Mouse (Mus musculus) layer of hippocampus, adult 9-10 months (tissue): ENCODE results near the gene Tha1.
"Not testable (repeated sequence)": the region's sequence is repeated elsewhere in the genome, so short reads cannot be mapped to it uniquely, and the experiment has no call there.

Experiments
- DNase-seq: peaks from one replicate; pipeline ENCODE4 v3.0.0; 2022; ENCODE audit warnings: low spot score

The Tha1 gene

GRCm38 (mm10) chr11:117848271-117848984 lies 24.9 kb downstream of the Tha1 start:
- DNase-seq = no peak

DNA sequence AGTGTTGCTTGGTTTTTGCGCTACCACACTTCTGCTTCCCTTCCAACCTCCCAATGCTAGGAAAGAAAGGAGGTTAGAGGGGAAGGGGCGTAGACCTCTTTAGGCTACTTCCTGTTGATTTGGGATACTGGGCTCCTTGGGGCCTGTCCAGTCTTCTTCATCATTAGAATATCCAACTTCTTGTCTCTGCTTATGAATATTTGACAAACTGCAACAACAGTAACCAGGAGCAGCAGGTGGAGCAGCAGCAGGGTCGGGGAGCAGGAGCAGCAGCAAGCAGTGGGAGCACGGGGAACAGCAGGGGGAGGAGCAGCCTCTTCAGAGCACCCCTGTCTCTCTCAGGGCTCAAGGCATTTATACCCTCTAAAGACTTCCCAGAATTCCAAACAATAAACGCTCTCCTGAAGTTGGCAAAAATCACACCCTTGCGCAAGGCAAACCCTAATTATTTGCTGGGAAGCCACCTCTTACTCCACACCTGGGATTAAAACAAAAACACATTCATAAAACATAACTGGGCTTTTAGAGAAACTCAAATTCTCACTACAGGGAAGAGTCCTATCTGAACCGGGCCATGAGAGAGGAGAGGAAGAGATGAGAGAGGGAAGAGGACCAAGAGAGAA lies 25.6 kb downstream of the Tha1 start:
- no peak for DNase-seq

DNA sequence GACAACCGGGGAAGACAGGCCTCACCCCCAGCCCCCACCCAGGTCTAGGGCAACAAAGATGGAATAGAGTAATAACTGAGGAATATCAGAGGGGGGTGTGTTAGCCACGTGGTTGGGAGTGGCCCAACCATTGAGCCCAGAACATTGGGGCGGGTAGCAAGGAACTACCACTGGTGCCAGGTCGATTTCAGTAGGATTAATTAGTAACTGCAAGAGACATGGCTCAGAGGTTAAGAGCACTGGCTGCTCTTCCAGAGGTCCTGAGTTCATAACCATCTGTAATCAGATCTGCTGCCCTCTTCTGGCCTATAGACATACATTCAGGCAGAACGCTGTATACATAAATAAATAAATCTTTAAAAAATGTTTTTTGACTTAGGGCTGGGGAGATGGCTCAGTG lies 26.6 kb downstream of the Tha1 start:
- DNase-seq = no peak

- no peak for DNase-seq
These were observed 27.6 kb downstream of the Tha1 start for GRCm38 (mm10) chr11:117845651-117846050.

DNA sequence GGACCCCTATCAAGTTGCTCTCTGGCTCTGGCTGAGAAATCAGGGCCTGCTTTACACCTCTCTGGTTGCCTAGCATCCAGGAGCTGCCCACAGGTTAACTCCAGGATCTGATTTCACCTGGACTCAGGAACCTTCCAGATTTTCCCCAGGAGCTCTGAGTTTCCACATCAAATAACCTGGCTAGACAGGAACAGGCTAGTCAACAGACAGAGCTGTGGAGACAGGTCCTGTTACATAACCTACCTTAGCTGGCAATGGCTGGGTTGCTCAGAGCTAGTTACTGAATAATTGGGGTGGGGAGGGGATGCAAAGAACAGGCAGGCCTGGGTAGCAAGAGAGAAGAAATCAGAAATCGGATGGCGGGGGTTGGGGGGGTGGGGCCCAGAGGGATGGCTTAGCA lies 28.3 kb downstream of the Tha1 start:
- no peak for DNase-seq

GRCm38 (mm10) chr11:117843434-117843833 lies 29.8 kb downstream of the Tha1 start:
- no peak for DNase-seq

- DNase-seq = no peak
These were observed 32.4 kb downstream of the Tha1 start for GRCm38 (mm10) chr11:117840910-117841309.

- no peak for DNase-seq
These were observed 34.3 kb downstream of the Tha1 start for GRCm38 (mm10) chr11:117839021-117839420.

- DNase-seq = no peak
These were observed 34.7 kb downstream of the Tha1 start for GRCm38 (mm10) chr11:117838572-117838971.

DNA sequence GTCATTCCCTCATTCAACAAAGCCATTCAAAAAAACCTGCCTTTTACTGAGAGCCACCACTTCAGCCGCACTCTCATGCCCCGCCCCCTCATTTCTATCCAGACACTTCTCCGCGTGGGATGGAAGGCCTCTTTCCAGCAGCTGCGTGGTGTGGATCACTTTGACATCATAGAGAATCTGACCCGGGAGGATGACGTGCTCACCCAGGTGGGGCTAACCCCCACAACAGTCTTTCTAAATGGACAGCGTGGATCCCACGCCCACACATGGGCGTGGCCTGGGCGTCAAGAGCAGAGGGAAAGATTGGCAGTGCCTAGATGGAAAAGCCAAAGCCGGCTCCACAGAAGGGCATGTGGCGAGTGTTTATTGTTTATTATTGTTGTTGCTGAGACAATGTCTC lies 37.0 kb downstream of the Tha1 start:
- DNase-seq = no peak

GRCm38 (mm10) chr11:117834086-117834485 lies 39.2 kb downstream of the Tha1 start:
- DNase-seq = no peak

DNA sequence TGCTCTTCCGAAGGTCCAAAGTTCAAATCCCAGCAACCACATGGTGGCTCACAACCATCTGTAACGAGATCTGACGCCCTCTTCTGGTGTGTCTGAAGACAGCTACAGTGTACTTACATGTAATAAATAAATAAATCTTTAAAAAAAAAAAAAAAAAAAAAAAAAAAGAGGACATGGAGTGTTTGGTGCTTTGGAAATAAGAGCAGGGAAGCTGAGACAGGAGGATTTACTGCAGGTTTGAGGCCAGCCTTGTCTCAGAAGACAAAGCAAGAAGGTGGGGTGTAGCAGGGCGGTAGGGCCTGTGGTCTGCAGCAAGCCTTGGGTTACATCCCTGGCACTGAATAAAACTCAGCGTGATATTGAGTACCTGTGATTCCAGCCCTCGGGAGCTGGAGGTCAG lies 39.8 kb downstream of the Tha1 start:
- DNase-seq = not testable (repeated sequence)

GRCm38 (mm10) chr11:117832086-117832969 lies 41.0 kb downstream of the Tha1 start:
- no peak for DNase-seq

- no peak for DNase-seq
These were observed 42.9 kb downstream of the Tha1 start for GRCm38 (mm10) chr11:117830401-117830800.

- DNase-seq = no peak
These were observed 43.5 kb downstream of the Tha1 start for GRCm38 (mm10) chr11:117829671-117830215.

GRCm38 (mm10) chr11:117828888-117829604 lies 44.2 kb downstream of the Tha1 start:
- no peak for DNase-seq

DNA sequence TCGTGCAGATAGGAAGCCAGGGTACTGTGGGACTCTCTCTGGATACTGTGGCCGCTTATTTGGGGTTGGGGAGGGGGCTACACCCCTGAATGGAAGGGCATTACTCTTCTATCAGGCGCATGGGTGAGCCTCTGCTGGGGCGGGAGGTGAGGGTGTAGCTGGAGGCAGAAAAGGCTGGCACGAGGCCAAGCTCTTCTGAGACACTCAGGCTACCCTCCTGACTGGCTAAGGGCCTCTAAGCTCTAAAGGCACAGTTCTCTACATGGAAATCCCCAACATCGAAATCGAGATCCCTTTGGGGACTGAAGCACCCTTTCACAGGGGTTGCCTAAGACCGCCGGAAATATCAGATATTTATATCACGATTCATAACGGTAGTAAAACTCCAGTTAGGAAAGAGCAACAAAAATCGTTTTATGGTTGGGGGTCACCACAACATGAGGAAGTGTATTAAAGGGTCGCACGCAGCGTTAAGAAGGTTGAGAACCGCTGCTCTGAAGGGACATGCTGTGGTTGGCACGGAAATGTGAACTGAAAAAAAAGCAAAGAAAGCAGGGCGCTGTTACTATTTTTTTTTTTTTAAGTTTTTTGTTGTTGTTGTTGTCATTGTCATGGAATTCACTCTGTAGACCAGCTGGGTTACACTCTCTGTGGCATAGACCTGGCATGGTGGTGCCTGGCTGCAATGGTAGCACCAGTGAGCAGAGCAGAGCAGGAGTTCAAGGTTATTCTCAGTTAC lies 45.0 kb downstream of the Tha1 start:
- DNase-seq = no peak

- no peak for DNase-seq
These were observed 45.9 kb downstream of the Tha1 start for GRCm38 (mm10) chr11:117827386-117827785.

DNA sequence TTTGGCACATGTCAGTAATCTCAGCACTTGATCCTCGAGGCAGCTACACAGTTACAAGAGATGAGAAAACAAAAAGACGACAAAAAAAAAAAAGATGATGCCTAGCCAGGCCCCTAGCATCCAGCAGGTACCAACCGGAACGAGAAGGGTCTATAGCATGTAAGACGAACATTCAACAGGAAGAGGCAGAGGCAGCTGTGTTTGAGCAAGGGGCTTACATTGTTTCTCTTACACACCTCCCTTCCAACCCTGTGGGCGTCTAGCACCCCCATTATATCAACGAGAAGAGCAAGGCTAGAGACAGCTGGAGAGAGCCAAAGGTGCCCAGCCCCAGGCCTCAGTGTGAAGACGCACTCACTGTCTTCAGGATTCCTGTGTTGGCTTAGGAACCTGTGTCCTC lies 46.4 kb downstream of the Tha1 start:
- DNase-seq = no peak

GRCm38 (mm10) chr11:117826164-117826563 lies 47.1 kb downstream of the Tha1 start:
- no peak for DNase-seq
